Mouse (Mus musculus) intestine, embryonic 15.5 days (tissue): ENCODE results near the gene Degs2. TPM values are rescaled to one million over a fixed set of nuclear protein-coding genes. Genes with fewer than 3 reads are reported as not detected.

Experiments
- ATAC-seq: fragments of 200-750 bp; cut with Nextera tagmentation; 2 replicates; pipeline ENCODE4 v1.8.0; 2017; ENCODE audit warnings: moderate TSS enrichment, moderate library complexity
- H3K27ac ChIP-seq: fragments of 300-500 bp; sonication (generic); 2 replicates; pipeline ENCODE4 v1.5.1; 2015; ENCODE audit warnings: mild to moderate bottlenecking, inconsistent platforms
- H3K27me3 ChIP-seq: fragments of 300-500 bp; sonication (generic); replicated peaks from 2 replicates; pipeline ENCODE4 v1.6.1; 2015; ENCODE audit warnings: inconsistent platforms
- H3K36me3 ChIP-seq: fragments of 300-500 bp; sonication (generic); 2 replicates; pipeline ENCODE4 v1.6.1; 2015; ENCODE audit warnings: inconsistent platforms
- H3K4me1 ChIP-seq: fragments of 300-500 bp; sonication (generic); replicated peaks from 2 replicates; pipeline ENCODE4 v1.6.1; 2015; ENCODE audit warnings: inconsistent platforms
- H3K4me2 ChIP-seq: fragments of 300-500 bp; sonication (generic); replicated peaks from 2 replicates; pipeline ENCODE4 v1.6.1; 2015; ENCODE audit warnings: mild to moderate bottlenecking, inconsistent platforms
- H3K4me3 ChIP-seq: fragments of 300-500 bp; sonication (generic); replicated peaks from 2 replicates; pipeline ENCODE4 v1.5.1; 2015; ENCODE audit warnings: inconsistent platforms
- H3K9ac ChIP-seq: fragments of 300-500 bp; sonication (generic); 2 replicates; pipeline ENCODE4 v1.6.1; 2015; ENCODE audit warnings: inconsistent platforms
- H3K9me3 ChIP-seq: fragments of 300-500 bp; sonication (generic); 2 replicates; pipeline ENCODE4 v1.6.1; 2016; ENCODE audit warnings: inconsistent platforms
- WGBS: fragments of 180-500 bp; shearing (Covaris S2); methylation state at CpG from one replicate; pipeline ENCODE4 v1.1.7; 2015; 5-methylcytosine and 5-hydroxymethylcytosine counted together
- polyA plus RNA-seq: library from polyadenylated mRNA; unstranded; fragments of >200 nt; fragmentation: Nextera tagmentation; extraction: Ambion mirVana; gene quantifications from 2 replicates; pipeline ENCODE4 v1.2.1, GENCODE M21; 2015

Degs2 gene
- 88.3 and 109 TPM in 2 replicates for polyA plus RNA-seq

DNA sequence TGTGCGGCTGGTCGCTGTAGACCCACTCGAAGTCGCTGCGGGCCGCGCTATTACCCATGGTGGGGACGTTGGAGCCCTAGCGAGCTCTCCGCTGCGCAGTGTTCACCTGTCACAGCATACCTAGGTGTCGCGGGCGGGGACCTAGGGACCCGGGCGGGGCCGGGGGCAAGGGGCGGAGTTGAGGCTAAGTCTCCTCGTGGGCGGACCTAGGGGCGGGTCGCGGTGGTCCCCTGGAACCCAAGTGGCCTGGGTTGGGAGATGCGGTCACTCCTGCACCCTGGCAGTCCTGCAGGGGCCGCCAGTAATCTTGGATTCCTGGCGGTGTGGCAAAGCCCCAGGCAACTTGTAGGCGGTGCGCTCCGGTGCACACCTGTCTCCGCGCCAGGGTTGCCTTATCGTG is at the start of gene Degs2:
Gene Degs2, minus strand, starts transcription at position 131 of the 400 bp plus-strand sequence.
- Histone ChIP-seq H3K27ac (peak within 1 kb of the TSS; percentile 56; the same call in 1 of the 2 replicates), H3K9ac (peak within 1 kb of the TSS; percentile 49), H3K4me3 (peak within 1 kb of the TSS; percentile 47), H3K36me3 (no peaks in the 10 kb centered on the region), H3K4me2 (peak within 1 kb of the TSS; percentile 61), H3K9me3 (no peaks in the 10 kb centered on the region), H3K27me3 (peaks cover 19% of the 10 kb centered on the region), H3K4me1 (0 out of 2 replicates have a peak, but pooled peaks cover 4% of the 10 kb centered on the region)
- WGBS: under 1% methylated on average over 32 of the region's 32 CpGs
- peak; percentile 80 for ATAC-seq

DNA sequence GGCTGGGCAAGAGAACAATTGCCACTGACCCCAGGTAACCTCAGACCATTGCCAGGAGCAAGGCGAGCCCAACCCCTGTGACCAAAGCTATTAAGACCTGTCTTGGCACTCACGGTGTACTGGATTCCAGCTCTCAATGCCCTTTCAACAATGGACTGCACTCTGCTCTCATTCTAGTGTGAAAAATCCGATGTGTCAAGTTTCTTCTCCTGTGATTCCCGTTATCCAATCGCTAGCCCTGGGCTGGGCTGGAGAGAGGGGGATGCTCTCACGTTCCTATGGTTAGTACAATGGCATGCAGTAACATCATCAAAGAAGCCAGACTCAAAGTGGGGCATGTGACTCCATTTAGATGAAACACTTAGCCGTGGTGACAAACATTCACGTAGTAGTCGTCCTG is 49.7 kb upstream of the Degs2 start:
- ATAC-seq: no peak
- WGBS: 68% methylated on average over 9 of the region's 9 CpGs
- H3K4me1 ChIP-seq: no peaks in the 10 kb centered on the region

DNA sequence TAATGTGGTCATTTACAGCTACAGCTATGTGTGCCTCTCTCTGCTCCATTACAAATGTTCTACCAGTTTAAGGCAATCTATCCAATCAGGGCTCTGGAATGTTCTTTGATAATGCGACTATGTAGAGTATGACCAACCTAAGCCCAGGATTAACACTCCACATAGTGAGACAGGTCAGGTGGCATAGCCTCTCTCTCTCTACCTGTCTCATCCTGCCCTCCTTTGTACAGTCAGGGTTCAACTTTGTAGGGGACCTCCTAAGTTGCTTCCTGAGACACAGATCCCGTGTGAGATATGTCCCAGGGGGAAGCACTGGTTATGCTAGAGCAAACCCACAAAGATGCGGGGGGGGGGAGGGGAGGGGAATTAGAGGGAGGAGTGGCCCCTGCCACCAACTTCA is 48.1 kb upstream of the Degs2 start:
- Histone ChIP-seq H3K9ac (no peak overlapping the region), H3K4me2 (no peak overlapping the region), H3K27me3 (no peaks in the 10 kb centered on the region), H3K4me3 (no peak overlapping the region), H3K27ac (no peak overlapping the region), H3K9me3 (no peaks in the 10 kb centered on the region), H3K36me3 (no peaks in the 10 kb centered on the region), H3K4me1 (no peaks in the 10 kb centered on the region)
- no peak for ATAC-seq
- 68% methylated on average over 3 of the region's 3 CpGs for WGBS

More for the DNA sequence above, 49.7 kb upstream of the Degs2 start:
- Histone ChIP-seq H3K36me3 (no peaks in the 10 kb centered on the region), H3K27ac (no peak overlapping the region), H3K4me2 (no peak overlapping the region), H3K9ac (no peak overlapping the region), H3K9me3 (no peaks in the 10 kb centered on the region), H3K27me3 (no peaks in the 10 kb centered on the region), H3K4me3 (no peak overlapping the region)

GRCm38 (mm10) chr12:108749454-108749853 is 47.3 kb upstream of the Degs2 start:
- Histone ChIP-seq H3K9me3 (no peaks in the 10 kb centered on the region), H3K36me3 (no peaks in the 10 kb centered on the region), H3K4me3 (no peak overlapping the region), H3K27me3 (no peaks in the 10 kb centered on the region), H3K9ac (no peak overlapping the region), H3K4me2 (no peak overlapping the region), H3K27ac (no peak overlapping the region), H3K4me1 (no peaks in the 10 kb centered on the region)
- WGBS: 85% methylated on average over 9 of the region's 9 CpGs
- no peak for ATAC-seq

GRCm38 (mm10) chr12:108749019-108749418 is 46.9 kb upstream of the Degs2 start:
- H3K9ac ChIP-seq: no peak overlapping the region
- H3K4me1 ChIP-seq: no peaks in the 10 kb centered on the region
- 77% methylated on average over 6 of the region's 6 CpGs for WGBS
- H3K4me2 ChIP-seq: no peak overlapping the region
- no peaks in the 10 kb centered on the region for H3K36me3 ChIP-seq
- H3K27ac ChIP-seq: no peak overlapping the region
- no peaks in the 10 kb centered on the region for H3K9me3 ChIP-seq
- no peaks in the 10 kb centered on the region for H3K27me3 ChIP-seq
- no peak overlapping the region for H3K4me3 ChIP-seq
- ATAC-seq: no peak

DNA sequence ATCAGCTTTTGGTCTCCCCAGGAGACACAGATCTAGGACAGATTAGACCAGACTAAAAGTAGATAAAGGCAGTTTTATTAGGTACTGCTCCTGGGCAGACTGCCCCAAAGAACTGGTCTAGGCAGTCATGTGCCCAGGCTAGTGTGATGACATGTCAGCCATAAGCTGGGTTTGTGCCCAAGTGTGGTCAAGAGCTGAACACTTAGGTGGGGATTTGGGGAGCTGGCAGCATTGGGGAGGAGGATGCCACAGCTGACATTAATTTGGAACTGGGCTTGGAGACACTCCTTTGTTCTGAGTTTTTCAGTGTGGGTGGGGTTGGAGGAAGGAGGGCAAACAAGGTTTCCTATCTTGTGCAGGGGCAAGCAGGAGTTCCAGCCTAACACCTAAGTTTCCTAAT is 43.9 kb upstream of the Degs2 start:
- Histone ChIP-seq H3K27ac (no peak overlapping the region), H3K4me2 (no peak overlapping the region), H3K9ac (no peak overlapping the region), H3K4me3 (no peak overlapping the region), H3K36me3 (no peaks in the 10 kb centered on the region), H3K9me3 (no peaks in the 10 kb centered on the region), H3K27me3 (no peaks in the 10 kb centered on the region), H3K4me1 (no peaks in the 10 kb centered on the region)
- ATAC-seq: no peak

DNA sequence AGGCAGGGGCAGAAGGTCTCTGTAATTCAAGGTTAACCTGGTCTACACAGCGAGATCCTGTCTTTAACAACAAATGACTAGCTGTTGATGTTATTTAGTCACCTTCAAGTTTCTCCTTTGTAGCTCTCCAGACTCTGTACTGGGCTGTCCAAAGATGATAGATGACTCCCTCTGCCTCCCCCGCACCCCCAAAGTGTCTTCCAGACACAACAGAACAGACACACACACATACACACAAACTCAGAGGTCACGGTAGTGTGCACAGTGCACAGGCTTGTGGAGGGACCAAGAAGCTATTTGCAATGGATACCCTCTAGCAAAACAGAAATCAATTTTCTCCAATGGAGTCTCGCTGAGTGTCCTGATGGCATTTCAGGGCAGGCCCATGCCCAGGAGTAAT is 40.1 kb upstream of the Degs2 start:
- no peaks in the 10 kb centered on the region for H3K4me1 ChIP-seq
- no peaks in the 10 kb centered on the region for H3K9me3 ChIP-seq
- no peak overlapping the region for H3K4me2 ChIP-seq
- no peaks in the 10 kb centered on the region for H3K36me3 ChIP-seq
- WGBS: 74% methylated on average over 4 of the region's 4 CpGs
- no peaks in the 10 kb centered on the region for H3K27me3 ChIP-seq
- ATAC-seq: no peak
- no peak overlapping the region for H3K27ac ChIP-seq
- no peak overlapping the region for H3K4me3 ChIP-seq
- no peak overlapping the region for H3K9ac ChIP-seq

- Histone ChIP-seq H3K9me3 (no peaks in the 10 kb centered on the region), H3K4me3 (no peak overlapping the region), H3K27me3 (no peaks in the 10 kb centered on the region), H3K4me1 (no peaks in the 10 kb centered on the region), H3K4me2 (no peak overlapping the region), H3K9ac (no peak overlapping the region), H3K36me3 (no peaks in the 10 kb centered on the region), H3K27ac (no peak overlapping the region)
- no peak for ATAC-seq
- WGBS: 44% methylated on average over 2 of the region's 2 CpGs
These were observed 39.4 kb upstream of the Degs2 start for GRCm38 (mm10) chr12:108741472-108741871.

DNA sequence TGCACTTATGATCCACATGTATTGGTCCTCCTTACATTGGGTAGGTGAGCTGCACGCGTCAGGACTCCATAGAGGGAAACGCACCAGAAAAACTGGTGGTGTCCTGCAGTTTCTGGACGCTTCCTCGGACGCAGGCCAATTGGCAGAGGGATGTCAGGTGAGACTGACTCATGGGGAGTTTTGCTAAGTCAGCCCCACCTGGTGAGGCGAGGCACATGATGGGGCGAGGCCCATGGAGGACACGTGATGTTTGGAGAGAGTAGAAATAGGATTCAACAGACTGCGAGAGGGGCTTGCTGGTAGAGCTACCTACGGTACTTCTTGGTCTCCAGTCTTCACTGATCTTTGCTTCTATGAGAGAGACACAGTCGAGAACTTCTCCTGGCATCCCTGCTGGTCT is 36.6 kb upstream of the Degs2 start:
- H3K27ac ChIP-seq: no peak overlapping the region
- no peaks in the 10 kb centered on the region for H3K9me3 ChIP-seq
- no peaks in the 10 kb centered on the region for H3K4me1 ChIP-seq
- ATAC-seq: no peak
- H3K4me3 ChIP-seq: no peak overlapping the region
- 92% methylated on average over 12 of the region's 12 CpGs for WGBS
- no peak overlapping the region for H3K4me2 ChIP-seq
- H3K9ac ChIP-seq: no peak overlapping the region
- no peaks in the 10 kb centered on the region for H3K27me3 ChIP-seq
- H3K36me3 ChIP-seq: no peaks in the 10 kb centered on the region

- ATAC-seq: no peak
- Histone ChIP-seq H3K36me3 (no peaks in the 10 kb centered on the region), H3K27ac (no peak overlapping the region), H3K4me1 (no peaks in the 10 kb centered on the region), H3K9me3 (no peaks in the 10 kb centered on the region), H3K4me2 (no peak overlapping the region), H3K4me3 (no peak overlapping the region), H3K27me3 (no peaks in the 10 kb centered on the region), H3K9ac (no peak overlapping the region)
- 89% methylated on average over 7 of the region's 7 CpGs for WGBS
These were observed 35.7 kb upstream of the Degs2 start for GRCm38 (mm10) chr12:108737838-108738237.

GRCm38 (mm10) chr12:108734386-108734785 is 32.3 kb upstream of the Degs2 start:
- H3K4me1 ChIP-seq: no peaks in the 10 kb centered on the region
- no peak for ATAC-seq
- 90% methylated on average over 2 of the region's 2 CpGs for WGBS
- H3K9me3 ChIP-seq: no peaks in the 10 kb centered on the region
- no peaks in the 10 kb centered on the region for H3K27me3 ChIP-seq
- H3K36me3 ChIP-seq: no peaks in the 10 kb centered on the region
- H3K9ac ChIP-seq: no peak overlapping the region
- H3K4me2 ChIP-seq: no peak overlapping the region
- H3K4me3 ChIP-seq: no peak overlapping the region
- no peak overlapping the region for H3K27ac ChIP-seq

GRCm38 (mm10) chr12:108723841-108724240 is 21.7 kb upstream of the Degs2 start:
- no peak overlapping the region for H3K9ac ChIP-seq
- H3K36me3 ChIP-seq: no peaks in the 10 kb centered on the region
- H3K4me1 ChIP-seq: no peaks in the 10 kb centered on the region
- no peak for ATAC-seq
- no peaks in the 10 kb centered on the region for H3K27me3 ChIP-seq
- no peak overlapping the region for H3K4me2 ChIP-seq
- H3K27ac ChIP-seq: no peak overlapping the region
- WGBS: 87% methylated on average over 3 of the region's 3 CpGs
- no peak overlapping the region for H3K4me3 ChIP-seq
- H3K9me3 ChIP-seq: no peaks in the 10 kb centered on the region

DNA sequence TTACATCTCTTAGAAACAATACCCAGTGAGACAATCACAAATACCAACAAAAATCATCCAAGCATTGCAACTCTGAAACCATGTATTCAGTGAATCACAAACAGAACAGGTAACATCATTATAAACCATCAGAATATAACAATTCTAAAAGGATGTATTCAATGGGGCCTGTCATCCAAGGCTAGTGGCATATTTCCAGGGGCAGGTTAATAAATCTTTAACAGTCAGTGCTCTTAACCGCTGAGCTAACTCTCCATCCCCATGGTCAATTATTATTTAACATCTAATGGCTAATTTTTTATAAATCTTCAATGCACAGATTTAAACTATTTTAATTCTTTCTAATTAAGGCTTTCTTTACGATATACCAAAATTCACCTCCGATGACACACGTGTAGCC is 20.3 kb upstream of the Degs2 start:
- H3K36me3 ChIP-seq: no peaks in the 10 kb centered on the region
- H3K9me3 ChIP-seq: no peaks in the 10 kb centered on the region
- no peak overlapping the region for H3K4me2 ChIP-seq
- WGBS: 97% methylated on average over 4 of the region's 4 CpGs
- no peak overlapping the region for H3K4me3 ChIP-seq
- H3K27me3 ChIP-seq: no peaks in the 10 kb centered on the region
- H3K9ac ChIP-seq: no peak overlapping the region
- H3K27ac ChIP-seq: no peak overlapping the region
- ATAC-seq: no peak
- no peaks in the 10 kb centered on the region for H3K4me1 ChIP-seq
